Mouse (Mus musculus): ENCODE data around the gene Rhbdl1. TPM values are rescaled to one million over a fixed set of nuclear protein-coding genes. Genes with fewer than 3 reads are reported as not detected.
"Not testable (repeated sequence)": the region's sequence is repeated elsewhere in the genome, so short reads cannot be mapped to it uniquely, and the experiment has no call there.

Gene Rhbdl1
- polyA plus RNA-seq, 1 experiment from 2014 or later: 51.3 TPM

DNA sequence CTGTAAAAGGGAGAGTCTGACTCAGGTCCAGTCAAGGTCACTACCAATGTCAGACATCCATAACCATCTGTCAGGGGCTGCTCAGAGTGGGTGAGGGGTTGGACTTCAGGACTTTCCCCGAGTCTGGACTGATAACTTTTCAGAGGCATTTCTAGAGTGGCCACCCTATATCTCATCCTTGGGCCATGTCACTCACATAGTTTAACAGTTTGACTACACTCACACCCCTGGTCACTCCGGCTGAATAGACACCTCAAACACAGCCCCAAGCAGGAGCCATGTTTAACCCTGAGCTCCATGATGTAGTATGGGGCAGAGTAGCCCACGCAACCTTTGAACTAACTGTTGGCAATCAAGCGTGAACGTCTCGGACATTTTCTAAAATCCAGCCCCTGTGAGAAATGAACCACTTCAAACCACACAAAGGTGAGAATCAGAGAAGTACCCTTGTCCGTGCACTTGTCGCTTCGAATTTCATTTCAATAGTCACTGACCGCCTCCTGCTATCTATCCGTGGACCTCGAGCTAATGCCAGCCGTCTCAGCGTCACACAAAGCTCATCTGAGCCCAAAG lies 37.1 kb upstream of the Rhbdl1 start:
- DNase-seq (ENCODE audit: low spot score) (no peak), ATAC-seq (ENCODE audit: low FRiP score) (no peak)
- no peaks in the 10 kb centered on the region for H3K27me3 ChIP-seq (ENCODE audit: control insufficient read depth, insufficient read depth, low read length)
- WGBS: 5% methylated on average over 14 of the region's 14 CpGs
- H3K9me3 ChIP-seq (ENCODE audit: control insufficient read depth, low read length): no peaks in the 10 kb centered on the region
- peaks cover 18% of the 10 kb centered on the region for H3K4me1 ChIP-seq (replicated peaks; ENCODE audit: control insufficient read depth, insufficient read depth, low read length)
- peak overlapping the region; percentile 68 for H3K4me3 ChIP-seq (replicated peaks; ENCODE audit: low read length)
- peak overlapping the region; percentile 92 for H3K9ac ChIP-seq
- peak overlapping the region; percentile 78 for H3K4me2 ChIP-seq (replicated peaks)
- H3K27ac ChIP-seq: peak overlapping the region; percentile 94
- peaks cover 17% of the 10 kb centered on the region for H3K36me3 ChIP-seq (replicated peaks; ENCODE audit: control insufficient read depth, insufficient read depth)

GRCm38 (mm10) chr17:25873405-25874147 lies 36.5 kb upstream of the Rhbdl1 start:
- Histone ChIP-seq H3K27me3 (ENCODE audit: control insufficient read depth, insufficient read depth, low read length) (no peaks in the 10 kb centered on the region), H3K4me1 (replicated peaks; ENCODE audit: control insufficient read depth, insufficient read depth, low read length) (peaks cover 23% of the 10 kb centered on the region), H3K4me3 (replicated peaks; ENCODE audit: low read length) (peak overlapping the region; percentile 68), H3K27ac (peak overlapping the region; percentile 94), H3K9ac (no peak overlapping the region), H3K9me3 (ENCODE audit: control insufficient read depth, low read length) (no peaks in the 10 kb centered on the region), H3K4me2 (replicated peaks) (peak overlapping the region; percentile 78), H3K36me3 (replicated peaks; ENCODE audit: control insufficient read depth, insufficient read depth) (peaks cover 10% of the 10 kb centered on the region)
- no peak for DNase-seq (ENCODE audit: low spot score)
- 84% methylated on average over 11 of the region's 11 CpGs for WGBS
- no peak for ATAC-seq (ENCODE audit: low FRiP score)

GRCm38 (mm10) chr17:25872676-25873075 lies 35.6 kb upstream of the Rhbdl1 start:
- no peak overlapping the region for H3K9ac ChIP-seq
- ATAC-seq (ENCODE audit: low FRiP score) (no peak), DNase-seq (ENCODE audit: low spot score) (no peak)
- no peaks in the 10 kb centered on the region for H3K27me3 ChIP-seq (ENCODE audit: control insufficient read depth, insufficient read depth, low read length)
- no peaks in the 10 kb centered on the region for H3K9me3 ChIP-seq (ENCODE audit: control insufficient read depth, low read length)
- WGBS: 87% methylated on average over 3 of the region's 3 CpGs
- no peak overlapping the region for H3K4me2 ChIP-seq (replicated peaks)
- no peak overlapping the region for H3K4me3 ChIP-seq (replicated peaks; ENCODE audit: low read length)
- no peak overlapping the region for H3K27ac ChIP-seq
- H3K36me3 ChIP-seq (replicated peaks; ENCODE audit: control insufficient read depth, insufficient read depth): peaks cover 1% of the 10 kb centered on the region; the same call in 1 of the 2 replicates
- H3K4me1 ChIP-seq (replicated peaks; ENCODE audit: control insufficient read depth, insufficient read depth, low read length): peaks cover 27% of the 10 kb centered on the region

DNA sequence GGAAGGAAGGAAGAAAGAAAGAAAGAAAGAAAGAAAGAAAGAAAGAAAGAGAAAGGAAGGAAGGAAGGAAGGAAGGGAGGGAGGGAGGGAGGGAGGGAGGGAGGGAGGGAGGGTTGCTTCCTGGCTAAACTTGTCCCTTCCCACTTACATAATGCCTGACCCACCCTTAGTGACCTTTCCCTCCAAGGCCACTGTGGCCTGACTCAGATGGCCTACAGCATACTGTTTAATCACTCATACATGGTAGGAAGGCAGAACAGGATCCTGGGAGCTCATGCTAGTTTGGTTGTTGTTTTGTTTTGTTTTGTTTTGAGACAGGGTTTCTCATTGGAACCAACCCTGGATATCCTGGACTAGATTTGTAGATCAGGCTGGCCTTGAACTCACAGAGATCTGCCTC lies 34.5 kb upstream of the Rhbdl1 start:
- H3K36me3 ChIP-seq (replicated peaks; ENCODE audit: control insufficient read depth, insufficient read depth); ATAC-seq (ENCODE audit: low FRiP score); H3K9ac ChIP-seq; H3K4me3 ChIP-seq (replicated peaks; ENCODE audit: low read length); H3K4me2 ChIP-seq (replicated peaks); H3K9me3 ChIP-seq (ENCODE audit: control insufficient read depth, low read length); H3K27ac ChIP-seq; H3K27me3 ChIP-seq (ENCODE audit: control insufficient read depth, insufficient read depth, low read length); DNase-seq (ENCODE audit: low spot score): not testable (repeated sequence)
- peaks cover 24% of the 10 kb centered on the region for H3K4me1 ChIP-seq (replicated peaks; ENCODE audit: control insufficient read depth, insufficient read depth, low read length)

GRCm38 (mm10) chr17:25869954-25870353 lies 32.9 kb upstream of the Rhbdl1 start:
- ATAC-seq (ENCODE audit: low FRiP score) (no peak), DNase-seq (ENCODE audit: low spot score) (no peak)
- no peak overlapping the region for H3K4me2 ChIP-seq (replicated peaks)
- H3K36me3 ChIP-seq (replicated peaks; ENCODE audit: control insufficient read depth, insufficient read depth): no peaks in the 10 kb centered on the region
- H3K9ac ChIP-seq: no peak overlapping the region
- H3K27ac ChIP-seq: no peak overlapping the region
- no peak overlapping the region for H3K4me3 ChIP-seq (replicated peaks; ENCODE audit: low read length)
- H3K27me3 ChIP-seq (ENCODE audit: control insufficient read depth, insufficient read depth, low read length): no peaks in the 10 kb centered on the region
- H3K4me1 ChIP-seq (replicated peaks; ENCODE audit: control insufficient read depth, insufficient read depth, low read length): peaks cover 17% of the 10 kb centered on the region
- WGBS: 89% methylated on average over 2 of the region's 2 CpGs
- H3K9me3 ChIP-seq (ENCODE audit: control insufficient read depth, low read length): no peaks in the 10 kb centered on the region

DNA sequence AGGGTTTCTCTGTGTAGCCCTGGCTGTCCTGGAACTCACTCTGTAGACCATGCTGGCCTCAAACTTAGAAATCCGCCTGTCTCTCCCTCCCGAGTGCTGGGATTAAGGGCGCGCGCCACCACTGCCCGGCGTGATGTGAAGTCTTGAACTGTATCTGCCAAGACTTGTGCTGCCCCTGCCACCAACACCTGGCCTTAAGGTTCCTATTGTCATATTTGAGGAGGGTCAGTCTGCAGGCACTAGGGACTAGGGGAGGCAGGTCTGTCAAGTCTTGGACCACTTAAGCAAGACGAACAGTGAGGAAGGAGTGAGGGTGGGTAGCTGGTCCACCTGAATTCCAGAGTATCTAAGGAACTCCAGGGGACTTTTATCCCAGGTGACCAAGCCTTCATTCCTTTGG lies 32.4 kb upstream of the Rhbdl1 start:
- H3K27me3 ChIP-seq (ENCODE audit: control insufficient read depth, insufficient read depth, low read length): no peaks in the 10 kb centered on the region
- no peak overlapping the region for H3K9ac ChIP-seq
- no peak overlapping the region for H3K4me3 ChIP-seq (replicated peaks; ENCODE audit: low read length)
- no peak for DNase-seq (ENCODE audit: low spot score)
- no peak for ATAC-seq (ENCODE audit: low FRiP score)
- H3K4me1 ChIP-seq (replicated peaks; ENCODE audit: control insufficient read depth, insufficient read depth, low read length): peaks cover 17% of the 10 kb centered on the region
- WGBS: 91% methylated on average over 8 of the region's 8 CpGs
- H3K9me3 ChIP-seq (ENCODE audit: control insufficient read depth, low read length): no peaks in the 10 kb centered on the region
- no peak overlapping the region for H3K27ac ChIP-seq
- no peaks in the 10 kb centered on the region for H3K36me3 ChIP-seq (replicated peaks; ENCODE audit: control insufficient read depth, insufficient read depth)
- no peak overlapping the region for H3K4me2 ChIP-seq (replicated peaks)

GRCm38 (mm10) chr17:25868601-25869191 lies 31.6 kb upstream of the Rhbdl1 start, which contains the start of gene Mcrip2:
Mcrip2 (minus strand) TSS chr17:25868764.
- H3K4me3 ChIP-seq (replicated peaks; ENCODE audit: low read length): peak within 1 kb of the TSS; percentile 72
- peak within 1 kb of the TSS; percentile 92 for H3K4me2 ChIP-seq (replicated peaks)
- DNase-seq (ENCODE audit: low spot score) (peak; percentile 77), ATAC-seq (ENCODE audit: low FRiP score) (peak; percentile 88)
- H3K4me1 ChIP-seq (replicated peaks; ENCODE audit: control insufficient read depth, insufficient read depth, low read length): peaks cover 12% of the 10 kb centered on the region
- under 1% methylated on average over 24 of the region's 24 CpGs for WGBS
- H3K9me3 ChIP-seq (ENCODE audit: control insufficient read depth, low read length): no peaks in the 10 kb centered on the region
- no peaks in the 10 kb centered on the region for H3K36me3 ChIP-seq (replicated peaks; ENCODE audit: control insufficient read depth, insufficient read depth)
- H3K27me3 ChIP-seq (ENCODE audit: control insufficient read depth, insufficient read depth, low read length): no peaks in the 10 kb centered on the region
- 0 out of 2 replicates have a peak within 1 kb of the TSS, but pooled peaks have one; percentile 10 for H3K27ac ChIP-seq
- H3K9ac ChIP-seq: peak within 1 kb of the TSS; percentile 70

GRCm38 (mm10) chr17:25867836-25868600 lies 30.9 kb upstream of the Rhbdl1 start:
- no peak for DNase-seq (ENCODE audit: low spot score)
- WGBS: 1% methylated on average over 41 of the region's 42 CpGs
- H3K27ac ChIP-seq: 0 out of 2 replicates have a peak overlapping the region, but pooled peaks have one; percentile 10
- H3K4me3 ChIP-seq (replicated peaks; ENCODE audit: low read length): peak overlapping the region; percentile 72
- H3K4me1 ChIP-seq (replicated peaks; ENCODE audit: control insufficient read depth, insufficient read depth, low read length): peaks cover 12% of the 10 kb centered on the region
- no peaks in the 10 kb centered on the region for H3K9me3 ChIP-seq (ENCODE audit: control insufficient read depth, low read length)
- peak overlapping the region; percentile 92 for H3K4me2 ChIP-seq (replicated peaks)
- no peaks in the 10 kb centered on the region for H3K36me3 ChIP-seq (replicated peaks; ENCODE audit: control insufficient read depth, insufficient read depth)
- ATAC-seq (ENCODE audit: low FRiP score): no peak; the same call in 1 of the 2 replicates
- H3K27me3 ChIP-seq (ENCODE audit: control insufficient read depth, insufficient read depth, low read length): no peaks in the 10 kb centered on the region
- H3K9ac ChIP-seq: peak overlapping the region; percentile 70

- ATAC-seq (ENCODE audit: low FRiP score) (no peak), DNase-seq (ENCODE audit: low spot score) (no peak)
- WGBS: 20% methylated on average over 7 of the region's 7 CpGs
- peak overlapping the region; percentile 72 for H3K4me3 ChIP-seq (replicated peaks; ENCODE audit: low read length)
- H3K9me3 ChIP-seq (ENCODE audit: control insufficient read depth, low read length): no peaks in the 10 kb centered on the region
- H3K36me3 ChIP-seq (replicated peaks; ENCODE audit: control insufficient read depth, insufficient read depth): no peaks in the 10 kb centered on the region
- peaks cover 12% of the 10 kb centered on the region for H3K4me1 ChIP-seq (replicated peaks; ENCODE audit: control insufficient read depth, insufficient read depth, low read length)
- no peak overlapping the region for H3K27ac ChIP-seq
- H3K9ac ChIP-seq: peak overlapping the region; percentile 70; the same call in 1 of the 2 replicates
- no peaks in the 10 kb centered on the region for H3K27me3 ChIP-seq (ENCODE audit: control insufficient read depth, insufficient read depth, low read length)
- H3K4me2 ChIP-seq (replicated peaks): peak overlapping the region; percentile 92
Measured at GRCm38 (mm10) chr17:25867509-25867835, 30.4 kb upstream of the Rhbdl1 start.

Measured in hindbrain, embryonic 14.5 days (tissue).